Mouse (Mus musculus) ES-Bruce4 (cell line): ENCODE results near the gene Hoxb4.

Experiments used
- CTCF ChIP-seq: IDR thresholded peaks from one replicate; pipeline ENCODE4 v1.8.1; 2011; ENCODE audit warnings: low read depth, low read length
- POLR2A ChIP-seq: IDR thresholded peaks from one replicate; pipeline ENCODE4 v1.8.1; 2011; ENCODE audit warnings: low read length; ENCODE audit not compliant: insufficient read depth

DNA sequence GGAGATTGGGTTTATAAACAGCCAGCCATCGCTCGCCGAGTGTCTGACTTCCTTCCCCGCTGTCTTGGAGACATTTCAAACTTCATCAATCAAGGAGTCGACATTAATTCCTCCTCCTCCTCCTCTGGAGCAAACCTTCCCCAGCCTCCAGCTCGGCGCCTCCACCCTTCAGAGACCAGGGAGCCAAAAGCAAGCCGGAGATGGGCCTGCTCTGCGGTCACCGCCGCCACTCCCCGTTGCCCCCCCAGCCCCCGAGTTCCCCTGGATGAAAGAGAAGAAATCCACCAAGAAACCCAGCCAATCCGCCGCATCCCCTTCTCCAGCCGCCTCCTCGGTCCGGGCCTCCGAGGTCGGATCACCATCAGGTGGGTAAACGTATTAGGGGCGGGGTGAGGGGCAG lies 33.8 kb downstream of the Hoxb4 start:
- no peak for TF ChIP-seq CTCF
- no peak for TF ChIP-seq POLR2A
